Mouse (Mus musculus): ENCODE measurements around the gene Mmp19. TPM values are rescaled to one million over a fixed set of nuclear protein-coding genes. Genes with fewer than 3 reads are reported as not detected.
A peak's percentile ranks its signal among the peaks of the same experiment; 100 is the strongest.

Gene Mmp19
- total and polyA plus RNA-seq, 2 experiments from 2014 or later = 0.36 to 0.57 TPM

DNA sequence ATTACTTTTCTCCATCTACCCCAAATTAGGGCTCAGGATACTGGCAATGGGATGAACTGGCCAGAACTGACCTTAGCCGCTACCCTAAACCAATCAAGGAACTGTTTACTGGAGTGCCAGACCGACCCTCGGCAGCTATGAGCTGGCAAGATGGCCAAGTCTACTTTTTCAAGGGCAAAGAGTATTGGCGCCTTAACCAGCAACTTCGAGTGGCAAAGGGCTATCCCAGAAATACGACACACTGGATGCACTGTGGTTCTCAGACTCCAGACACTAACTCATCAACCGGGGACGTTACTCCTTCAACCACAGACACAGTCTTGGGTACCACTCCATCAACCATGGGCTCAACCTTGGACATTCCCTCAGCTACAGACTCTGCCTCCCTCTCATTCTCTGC, 8.0 kb downstream of the Mmp19 start:
- ATAC-seq = no peak
- Histone ChIP-seq H3K27me3 (ENCODE audit: insufficient read depth, low read length) (no peaks in the 10 kb centered on the region), H3K9me3 (ENCODE audit: low read length) (no peaks in the 10 kb centered on the region), H3K4me2 (ENCODE audit: low read depth) (no peak overlapping the region), H3K4me1 (ENCODE audit: insufficient read depth) (no peaks in the 10 kb centered on the region; the same call in 1 of the 2 replicates), H3K9ac (no peak overlapping the region), H3K4me3 (ENCODE audit: low read depth, low read length) (no peak overlapping the region), H3K36me3 (ENCODE audit: insufficient read depth) (peaks cover 7% of the 10 kb centered on the region; the same call in 1 of the 2 replicates), H3K27ac (ENCODE audit: low read depth, low read length) (no peak overlapping the region)
- no peak for DNase-seq
- TF ChIP-seq CTCF (IDR thresholded peaks at IDR 0.05; ENCODE audit: low read depth) = no peak
- 93% methylated on average over 8 of the region's 8 CpGs for WGBS

DNA sequence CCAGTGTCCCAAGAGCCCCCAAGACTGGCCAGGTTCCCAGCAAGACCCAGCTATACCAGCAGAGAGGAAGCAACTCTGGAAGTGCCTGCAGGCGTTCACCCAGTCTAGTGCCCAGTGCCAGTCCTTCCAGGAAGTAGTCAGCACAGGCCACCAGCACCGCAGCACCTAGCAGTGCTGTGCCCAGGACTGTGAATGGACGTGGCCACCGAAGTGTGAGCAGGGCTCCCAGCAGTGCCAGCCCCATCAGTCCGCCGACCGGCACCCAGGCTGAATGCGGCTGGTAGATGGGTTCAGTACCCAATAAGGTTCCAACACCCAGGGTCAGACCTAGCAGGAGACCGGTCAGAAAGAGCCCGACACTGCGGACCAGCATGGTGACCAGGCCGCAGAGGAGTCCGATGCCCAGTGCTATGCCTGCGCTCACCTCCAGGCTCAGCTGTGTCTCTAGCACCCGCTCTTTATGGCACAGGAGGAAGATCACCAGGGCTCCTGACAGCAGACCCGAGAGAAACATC, 11.3 kb downstream of the Mmp19 start:
- Histone ChIP-seq H3K9me3 (ENCODE audit: low read length) (no peaks in the 10 kb centered on the region), H3K36me3 (ENCODE audit: insufficient read depth) (peaks cover 7% of the 10 kb centered on the region; the same call in 1 of the 2 replicates), H3K4me2 (ENCODE audit: low read depth) (no peak overlapping the region), H3K9ac (no peak overlapping the region), H3K27ac (ENCODE audit: low read depth, low read length) (no peak overlapping the region), H3K27me3 (ENCODE audit: insufficient read depth, low read length) (no peaks in the 10 kb centered on the region), H3K4me1 (ENCODE audit: insufficient read depth) (peaks cover 8% of the 10 kb centered on the region), H3K4me3 (ENCODE audit: low read depth, low read length) (no peak overlapping the region)
- no peak for DNase-seq
- no peak for ATAC-seq
- TF ChIP-seq CTCF (IDR thresholded peaks at IDR 0.05; ENCODE audit: low read depth) = peak; percentile 9; the same call in 1 of the 2 replicates
- 89% methylated on average over 16 of the region's 16 CpGs for WGBS

DNA sequence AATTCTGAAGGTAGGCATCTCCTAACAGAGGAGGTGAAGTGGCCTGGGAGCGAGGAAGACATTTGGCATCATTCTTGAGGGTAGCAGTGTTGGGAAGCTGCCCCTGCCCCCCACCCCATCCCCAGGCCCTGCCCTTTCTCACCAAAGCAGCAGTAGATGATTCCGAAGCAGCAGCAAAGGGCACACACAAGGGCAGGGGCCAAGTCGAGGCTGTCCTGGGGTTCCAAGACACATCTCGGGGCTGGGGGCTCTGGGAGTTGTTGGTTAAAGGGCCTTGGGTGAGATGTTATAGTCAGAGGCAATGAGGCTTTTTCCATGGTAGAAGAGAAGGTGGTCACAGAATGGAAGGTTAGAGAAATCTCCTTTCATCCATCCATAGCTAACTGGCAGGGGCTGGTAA, 12.2 kb downstream of the Mmp19 start:
- H3K9ac ChIP-seq = peak overlapping the region; percentile 92
- ATAC-seq (no peak), DNase-seq (no peak)
- H3K27me3 ChIP-seq (ENCODE audit: insufficient read depth, low read length) = no peaks in the 10 kb centered on the region
- WGBS = 64% methylated on average over 4 of the region's 4 CpGs
- no peaks in the 10 kb centered on the region for H3K9me3 ChIP-seq (ENCODE audit: low read length)
- H3K4me2 ChIP-seq (ENCODE audit: low read depth) = peak overlapping the region; percentile 81
- H3K4me3 ChIP-seq (ENCODE audit: low read depth, low read length) = 0 out of 2 replicates have a peak overlapping the region, but pooled peaks have one; percentile 89
- H3K27ac ChIP-seq (ENCODE audit: low read depth, low read length) = no peak overlapping the region; the same call in 1 of the 2 replicates
- peaks cover 7% of the 10 kb centered on the region; the same call in 1 of the 2 replicates for H3K36me3 ChIP-seq (ENCODE audit: insufficient read depth)
- no peak for TF ChIP-seq CTCF (IDR thresholded peaks at IDR 0.05; ENCODE audit: low read depth)
- H3K4me1 ChIP-seq (ENCODE audit: insufficient read depth) = peaks cover 16% of the 10 kb centered on the region

DNA sequence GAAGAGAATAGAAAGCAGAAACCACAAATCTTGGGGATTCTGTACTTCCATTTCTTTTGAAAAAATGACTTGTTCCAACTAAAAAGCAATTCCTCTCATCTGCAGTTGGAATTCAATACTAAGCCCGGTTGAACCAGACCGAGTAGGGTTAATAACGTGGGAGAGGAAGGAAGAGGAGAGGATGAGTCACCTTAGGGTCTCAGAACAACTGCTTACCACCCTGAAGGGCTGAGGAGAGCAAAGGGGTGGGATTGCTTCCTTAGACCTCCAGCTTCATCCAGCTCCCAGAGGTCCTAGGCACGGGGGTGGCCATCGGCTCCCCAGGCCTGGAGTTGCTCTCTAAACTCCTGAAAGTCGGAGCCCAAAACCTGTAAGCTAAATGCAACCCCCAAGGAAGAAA, 12.7 kb downstream of the Mmp19 start:
- DNase-seq (peak; percentile 11), ATAC-seq (no peak)
- peaks cover 7% of the 10 kb centered on the region; the same call in 1 of the 2 replicates for H3K36me3 ChIP-seq (ENCODE audit: insufficient read depth)
- no peak for TF ChIP-seq CTCF (IDR thresholded peaks at IDR 0.05; ENCODE audit: low read depth)
- H3K4me2 ChIP-seq (ENCODE audit: low read depth) = peak overlapping the region; percentile 81
- H3K9ac ChIP-seq = peak overlapping the region; percentile 92
- 5% methylated on average over 6 of the region's 6 CpGs for WGBS
- H3K27me3 ChIP-seq (ENCODE audit: insufficient read depth, low read length) = no peaks in the 10 kb centered on the region
- peak overlapping the region; percentile 98 for H3K27ac ChIP-seq (ENCODE audit: low read depth, low read length)
- no peaks in the 10 kb centered on the region for H3K9me3 ChIP-seq (ENCODE audit: low read length)
- H3K4me1 ChIP-seq (ENCODE audit: insufficient read depth) = peaks cover 16% of the 10 kb centered on the region
- peak overlapping the region; percentile 89 for H3K4me3 ChIP-seq (ENCODE audit: low read depth, low read length)

DNA sequence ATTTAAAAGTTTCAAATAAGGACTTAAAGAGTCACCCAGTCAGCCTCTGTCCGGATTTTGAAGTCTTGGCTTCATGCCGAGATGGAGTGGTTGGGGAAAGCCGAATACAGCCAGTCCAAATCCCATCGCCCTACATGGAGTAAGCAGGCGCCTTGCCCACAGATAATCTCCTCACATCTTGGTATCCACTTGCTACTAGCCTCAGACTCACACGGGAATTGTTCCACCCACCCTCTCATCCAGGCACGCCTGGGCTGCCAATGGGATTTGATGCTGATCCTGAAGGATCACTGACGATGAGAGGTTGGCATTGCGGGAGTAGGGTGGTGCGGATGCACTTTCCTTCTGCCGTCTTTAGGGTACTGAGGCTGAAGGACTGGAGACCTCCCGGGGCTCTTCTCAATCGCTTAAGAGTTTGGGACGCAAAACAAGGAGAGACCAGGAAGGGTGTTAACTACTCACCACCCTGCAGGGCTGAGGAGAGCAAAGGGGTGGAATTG, 13.1 kb downstream of the Mmp19 start, which contains the start of gene Dnajc14:
Dnajc14 (plus strand) TSS at position 292 of the 500 bp plus-strand sequence.
- ATAC-seq = peak; percentile 40
- H3K4me1 ChIP-seq (ENCODE audit: insufficient read depth) = peaks cover 20% of the 10 kb centered on the region
- no peak; the same call in 1 of the 2 replicates for TF ChIP-seq CTCF (IDR thresholded peaks at IDR 0.05; ENCODE audit: low read depth)

DNA sequence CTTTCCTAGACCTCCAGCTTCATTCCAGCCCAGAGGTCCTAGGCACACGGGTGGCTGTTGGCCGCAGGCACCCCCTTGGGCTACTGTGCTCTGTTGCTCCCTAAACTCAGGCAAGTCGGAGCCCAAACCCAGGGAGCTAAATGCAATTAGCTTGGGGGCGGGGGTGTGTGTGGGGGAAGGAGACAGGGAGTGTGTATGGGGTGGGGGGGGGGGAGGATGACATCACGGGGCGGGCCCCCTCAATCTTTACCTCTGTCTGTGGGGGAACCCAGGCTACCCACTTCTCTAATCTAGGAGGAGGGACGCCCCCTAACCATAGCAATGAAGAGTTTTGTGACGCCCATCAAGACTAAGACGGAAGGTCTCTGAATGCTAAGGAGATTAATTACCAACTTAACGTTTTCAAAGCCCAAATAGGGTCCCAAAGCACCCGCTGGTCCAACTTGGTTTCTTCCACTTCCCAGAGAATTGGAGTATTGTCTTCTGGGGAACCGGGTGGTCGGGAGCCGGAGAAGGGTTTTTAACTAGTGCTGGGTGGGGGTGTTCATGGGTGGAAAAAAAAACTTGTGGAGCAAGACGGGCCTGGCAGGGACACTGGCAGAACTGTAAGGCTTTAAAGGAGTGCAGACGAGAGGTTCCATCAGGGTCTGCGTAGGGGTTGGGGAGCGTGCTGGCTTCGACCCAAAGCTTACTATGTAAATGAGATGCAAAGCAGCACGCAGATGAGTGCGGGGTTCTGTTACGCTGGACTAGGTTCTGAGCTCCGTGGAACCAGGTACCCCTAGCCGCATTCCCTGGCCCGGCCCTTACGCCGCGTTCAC, 13.8 kb downstream of the Mmp19 start, which contains the start of gene Tmem198b:
Tmem198b (minus strand) TSS at position 100 of the 821 bp plus-strand sequence.
- DNase-seq (peak; percentile 93), ATAC-seq (peak; percentile 75)
- peaks cover 27% of the 10 kb centered on the region for H3K4me1 ChIP-seq (ENCODE audit: insufficient read depth)
- H3K4me3 ChIP-seq (ENCODE audit: low read depth, low read length) = peak within 1 kb of the TSS; percentile 89
- no peaks in the 10 kb centered on the region for H3K27me3 ChIP-seq (ENCODE audit: insufficient read depth, low read length)
- H3K9me3 ChIP-seq (ENCODE audit: low read length) = no peaks in the 10 kb centered on the region
- peaks cover 9% of the 10 kb centered on the region; the same call in 1 of the 2 replicates for H3K36me3 ChIP-seq (ENCODE audit: insufficient read depth)
- peak within 1 kb of the TSS; percentile 92 for H3K9ac ChIP-seq
- TF ChIP-seq CTCF (IDR thresholded peaks at IDR 0.05; ENCODE audit: low read depth) = no peak
- peak within 1 kb of the TSS; percentile 81 for H3K4me2 ChIP-seq (ENCODE audit: low read depth)
- H3K27ac ChIP-seq (ENCODE audit: low read depth, low read length) = peak within 1 kb of the TSS; percentile 98
- WGBS = 1% methylated on average over 28 of the region's 28 CpGs

More for the DNA sequence above, 13.1 kb downstream of the Mmp19 start, which contains the start of gene Dnajc14:
- no peaks in the 10 kb centered on the region for H3K9me3 ChIP-seq (ENCODE audit: low read length)
- 0% methylated on average over 14 of the region's 14 CpGs for WGBS
- H3K36me3 ChIP-seq (ENCODE audit: insufficient read depth) = peaks cover 7% of the 10 kb centered on the region; the same call in 1 of the 2 replicates
- H3K9ac ChIP-seq = peak within 1 kb of the TSS; percentile 92
- peak within 1 kb of the TSS; percentile 98 for H3K27ac ChIP-seq (ENCODE audit: low read depth, low read length)
- peak within 1 kb of the TSS; percentile 89 for H3K4me3 ChIP-seq (ENCODE audit: low read depth, low read length)
- H3K4me2 ChIP-seq (ENCODE audit: low read depth) = peak within 1 kb of the TSS; percentile 81
- peak; percentile 82 for DNase-seq
- H3K27me3 ChIP-seq (ENCODE audit: insufficient read depth, low read length) = no peaks in the 10 kb centered on the region

Data from forebrain, postnatal 0 days (tissue).